Mouse (Mus musculus): ENCODE measurements around the gene Gabrb1.
A peak's percentile ranks its signal among the peaks of the same experiment; 100 is the strongest.

Gabrb1 gene

DNA sequence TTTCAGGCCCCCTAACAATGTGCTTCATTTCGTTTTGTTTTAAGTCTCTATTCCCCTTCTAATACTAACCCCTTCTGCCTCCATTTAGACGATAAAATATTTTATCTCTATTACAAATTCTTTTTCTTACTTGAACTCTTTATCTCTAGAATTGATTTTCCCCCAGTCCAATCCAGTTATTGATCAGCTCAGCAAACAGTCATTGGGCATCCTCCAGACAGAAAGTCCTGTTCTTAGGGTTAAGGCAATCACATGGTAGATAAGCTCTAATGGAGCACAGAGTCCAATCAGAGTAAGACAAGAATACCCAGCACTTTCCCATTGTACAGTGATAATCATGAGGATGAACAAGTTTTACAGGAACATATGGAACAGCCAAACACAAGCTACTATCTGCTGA is 172.4 kb downstream of the Gabrb1 start:
- DNase-seq = no peak

DNA sequence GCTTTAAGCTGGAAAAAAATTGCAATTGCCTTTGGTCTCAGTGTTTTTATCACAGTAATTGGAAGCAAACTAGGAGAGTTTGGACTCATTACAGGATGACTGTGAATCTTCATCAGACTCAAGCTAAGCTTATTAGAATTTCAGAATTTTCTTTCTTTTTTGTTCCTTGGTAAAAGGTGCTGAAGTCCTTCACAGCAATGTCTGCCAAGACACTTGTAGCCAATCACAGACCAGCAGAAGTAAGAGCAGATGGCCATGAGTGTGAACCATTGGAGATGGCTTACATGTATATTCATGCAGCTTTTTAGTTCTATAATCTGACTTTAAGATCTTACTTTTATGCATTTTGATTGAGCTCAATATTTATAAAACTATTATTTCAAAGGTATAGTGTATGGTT is 184.3 kb downstream of the Gabrb1 start:
- no peak for DNase-seq

DNA sequence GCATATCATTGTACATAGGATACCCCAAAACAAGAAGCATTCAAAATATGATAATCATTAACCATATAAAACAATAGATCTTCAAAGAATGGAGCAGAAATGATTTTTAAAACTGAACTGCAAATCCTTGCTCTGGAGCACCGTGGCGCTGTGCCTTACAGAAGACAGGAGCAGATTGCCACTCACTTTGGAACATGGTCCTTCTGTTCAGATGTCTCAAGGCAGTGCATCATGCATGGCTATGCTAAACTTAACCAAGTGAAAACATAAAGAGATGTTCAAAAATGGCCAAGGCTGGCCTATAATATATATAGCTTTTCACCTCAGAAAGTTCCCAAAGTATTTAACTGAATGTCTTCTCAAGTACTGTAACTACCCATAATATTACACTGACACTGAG is 240.3 kb downstream of the Gabrb1 start:
- no peak for DNase-seq

DNA sequence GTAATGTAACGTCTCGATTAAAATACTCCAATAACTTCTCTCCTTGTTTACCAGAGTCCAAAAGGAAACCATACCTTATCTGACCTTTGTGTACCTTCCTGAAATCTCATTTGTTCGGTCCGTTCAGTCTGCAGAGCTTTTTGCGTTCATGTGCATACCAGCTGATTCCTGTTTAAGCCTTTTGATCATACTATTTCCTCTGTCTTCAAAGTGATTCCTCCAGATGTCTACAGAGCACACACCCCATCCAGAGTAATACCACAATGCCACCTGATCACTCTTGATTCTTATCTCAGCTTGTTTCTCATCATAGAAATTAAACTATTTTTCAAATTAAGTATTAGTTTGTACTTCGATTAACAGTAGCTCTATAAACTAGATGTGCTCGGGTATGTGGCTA is 245.5 kb downstream of the Gabrb1 start:
- DNase-seq = no peak

DNA sequence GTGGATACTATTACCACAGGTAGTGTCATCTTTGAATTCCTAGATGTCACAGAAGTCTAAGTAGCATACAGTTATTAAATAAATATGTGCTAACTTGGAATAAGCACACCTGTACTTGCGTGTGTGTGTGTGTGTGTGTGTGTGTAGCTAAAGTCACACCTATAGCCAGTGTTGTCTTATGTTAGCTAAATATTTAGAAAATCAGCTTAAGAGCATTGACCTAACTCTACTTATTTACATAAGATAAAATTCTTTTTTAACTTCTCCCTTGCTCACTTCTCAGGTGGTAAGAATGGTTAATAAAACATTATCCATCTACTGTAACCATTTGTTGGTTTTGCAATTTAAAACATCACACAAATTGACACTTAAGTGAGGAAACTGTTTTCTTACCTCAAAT is 256.1 kb downstream of the Gabrb1 start:
- no peak for DNase-seq

DNA sequence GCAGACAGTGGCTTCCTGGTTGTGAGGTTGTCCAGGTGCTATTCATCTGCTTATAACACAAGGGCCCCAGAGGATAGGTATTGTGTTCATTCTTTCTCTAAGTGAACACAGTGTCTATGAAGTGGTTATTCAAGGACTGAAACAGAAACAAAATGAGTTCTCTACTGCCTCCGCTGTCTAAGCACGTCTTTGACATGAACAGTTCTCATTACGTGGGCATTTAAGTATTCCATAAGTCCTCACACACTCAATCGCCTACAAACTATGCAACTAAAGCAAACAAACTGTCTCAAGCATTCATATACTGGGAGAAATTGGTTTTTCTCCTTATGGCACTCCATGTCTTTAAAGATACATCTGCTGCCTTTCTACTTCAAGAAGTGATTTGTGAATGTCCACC is 257.8 kb downstream of the Gabrb1 start:
- no peak for DNase-seq

DNA sequence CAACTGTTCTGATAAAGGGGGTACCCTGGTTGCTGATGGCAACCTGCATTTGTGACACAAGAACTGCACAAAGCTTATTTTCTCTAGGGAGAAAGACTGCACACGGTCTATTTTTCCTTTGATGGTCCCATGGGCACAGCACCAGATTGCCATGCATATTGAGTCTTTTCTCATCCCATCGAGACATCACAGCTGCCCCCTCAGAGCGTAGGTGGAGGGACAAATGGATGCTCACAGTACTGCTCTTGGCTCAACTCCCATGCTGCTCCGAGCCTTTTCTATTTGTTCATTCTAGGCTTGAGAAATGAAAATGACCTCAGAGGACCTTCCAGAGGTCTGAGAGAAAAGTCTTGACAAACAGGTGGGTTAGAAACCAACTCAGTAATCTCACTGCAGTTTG is 259.3 kb downstream of the Gabrb1 start:
- DNase-seq = peak; percentile 9 to 20

DNA sequence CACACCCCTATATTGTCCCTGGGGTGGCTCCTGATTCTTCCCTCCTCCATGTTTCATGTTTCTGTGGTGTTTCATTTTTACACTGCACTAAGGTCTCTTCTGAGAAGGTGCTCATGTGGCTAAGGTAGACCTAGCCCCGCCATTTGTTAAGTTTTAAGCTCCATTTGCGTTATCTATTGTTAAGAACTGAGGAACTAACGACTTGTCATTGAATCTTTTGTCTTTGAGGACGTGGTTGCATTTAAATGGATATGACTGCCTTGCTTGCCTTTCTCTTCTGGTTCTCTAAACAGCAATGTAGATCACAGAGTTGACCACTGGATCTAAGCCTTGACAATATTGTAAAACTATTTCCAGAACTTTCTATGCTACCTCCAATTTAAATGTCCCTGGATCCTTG is 265.7 kb downstream of the Gabrb1 start:
- DNase-seq = no peak

DNA sequence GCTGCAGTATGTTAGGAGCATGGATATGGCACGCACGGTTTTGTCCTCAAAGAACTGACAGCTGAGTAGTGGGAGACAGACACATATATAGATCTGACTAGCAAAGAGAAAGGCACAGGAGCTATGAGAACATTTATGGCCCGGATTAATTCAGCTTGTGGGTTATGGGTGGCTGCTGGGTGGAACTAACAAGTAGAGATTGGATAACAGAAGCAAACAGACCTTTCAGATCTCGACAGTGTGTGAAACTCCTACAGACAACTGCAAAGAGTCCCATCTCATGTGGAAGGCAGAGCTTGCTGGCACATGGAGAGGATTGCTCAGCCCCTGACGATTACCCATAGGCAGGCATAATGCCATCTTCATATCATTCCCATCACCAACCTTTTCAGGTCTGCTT is 268.4 kb downstream of the Gabrb1 start:
- no peak for DNase-seq

DNA sequence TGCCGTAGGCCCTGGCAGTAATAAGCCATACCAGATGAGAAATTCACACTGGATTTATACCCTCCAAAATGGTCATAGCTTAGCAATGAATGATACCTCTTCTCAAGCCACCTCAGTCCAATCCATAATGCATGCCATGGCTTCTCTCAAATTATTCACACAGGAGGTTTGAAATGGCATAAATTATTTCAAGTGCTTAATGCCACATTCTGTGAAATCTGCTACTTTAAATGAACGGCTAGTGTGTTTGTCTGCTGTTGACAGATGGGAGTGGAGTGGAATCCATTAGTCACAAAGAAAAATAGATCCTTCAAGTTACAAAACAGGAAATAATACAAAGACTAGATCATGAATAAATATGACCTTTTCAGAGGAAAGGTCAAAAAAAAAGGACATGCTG is 272.1 kb downstream of the Gabrb1 start:
- no peak for DNase-seq

DNA sequence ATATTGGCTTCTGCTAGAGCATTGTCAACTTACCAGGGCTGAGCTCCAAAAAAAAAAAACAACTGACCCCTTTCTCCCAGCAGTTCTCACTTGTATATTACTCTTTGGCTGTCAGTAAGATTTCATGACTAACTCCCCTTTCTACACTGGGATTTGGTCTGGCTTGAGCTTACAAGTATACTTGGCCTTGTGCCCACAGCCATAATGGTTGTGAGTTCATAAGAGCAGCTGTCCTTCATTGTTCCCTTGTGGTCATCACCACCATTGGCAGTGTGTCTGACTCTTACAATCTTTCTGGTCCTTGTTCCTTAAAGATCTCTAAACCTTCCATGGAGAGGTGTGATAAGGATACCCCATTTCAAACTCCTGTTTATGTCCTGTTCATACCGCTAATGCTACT is 293.5 kb downstream of the Gabrb1 start:
- no peak for DNase-seq

DNA sequence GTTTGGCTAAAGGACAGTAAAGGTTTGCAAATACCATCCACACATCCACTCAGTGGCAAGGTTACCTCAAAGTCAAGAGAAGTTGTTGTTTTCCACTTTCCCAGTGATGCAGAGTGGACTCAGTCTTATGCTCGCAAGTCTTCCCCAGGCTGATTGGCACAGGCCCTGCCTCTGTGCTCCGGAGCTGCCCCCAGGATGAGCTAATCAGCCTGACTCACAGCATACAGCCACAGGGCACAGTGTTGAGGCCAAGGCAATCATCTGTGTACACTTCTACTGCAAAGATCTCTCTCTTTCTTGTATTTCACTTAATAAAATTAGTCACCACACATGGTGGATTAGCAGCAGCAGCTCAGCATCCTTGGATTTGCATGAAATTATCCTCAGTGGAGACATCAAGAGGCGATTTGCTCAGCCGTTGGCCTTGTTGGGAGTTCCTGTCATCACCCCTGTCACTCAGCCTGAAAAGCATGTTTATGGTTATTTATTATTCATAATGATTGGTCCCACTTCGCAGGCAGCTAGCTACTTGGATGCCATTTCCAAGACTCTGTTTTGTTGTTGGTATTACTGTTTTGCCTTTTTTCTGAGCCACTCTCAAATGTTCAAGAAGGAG is 297.3 kb downstream of the Gabrb1 start:
- no peak for DNase-seq

DNA sequence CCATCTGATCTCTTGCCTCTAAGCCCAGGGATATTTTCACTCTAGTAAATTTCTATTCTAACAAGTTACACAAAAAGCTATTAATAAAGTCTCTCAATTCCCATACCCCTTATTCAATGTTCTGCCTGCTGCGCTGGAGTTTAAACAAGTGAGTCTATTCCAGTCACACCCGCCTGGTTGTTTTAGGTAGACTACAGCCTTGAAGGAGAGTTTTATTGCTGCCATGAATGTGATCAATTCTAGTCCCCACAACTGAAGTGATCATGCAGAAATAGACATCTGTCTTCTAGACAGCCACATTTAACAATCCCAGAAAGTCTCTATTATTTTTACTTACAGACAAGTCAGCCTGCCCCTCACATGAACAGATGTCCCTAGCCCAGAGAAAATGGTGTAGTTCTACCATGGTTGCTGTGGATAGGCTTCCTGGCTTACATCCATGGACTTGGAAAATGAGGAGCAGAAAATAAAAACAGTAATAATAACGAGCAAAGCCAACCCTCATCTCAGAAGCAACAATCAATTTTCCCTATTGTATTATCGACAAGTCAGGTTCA is 307.0 kb downstream of the Gabrb1 start:
- DNase-seq = no peak

DNA sequence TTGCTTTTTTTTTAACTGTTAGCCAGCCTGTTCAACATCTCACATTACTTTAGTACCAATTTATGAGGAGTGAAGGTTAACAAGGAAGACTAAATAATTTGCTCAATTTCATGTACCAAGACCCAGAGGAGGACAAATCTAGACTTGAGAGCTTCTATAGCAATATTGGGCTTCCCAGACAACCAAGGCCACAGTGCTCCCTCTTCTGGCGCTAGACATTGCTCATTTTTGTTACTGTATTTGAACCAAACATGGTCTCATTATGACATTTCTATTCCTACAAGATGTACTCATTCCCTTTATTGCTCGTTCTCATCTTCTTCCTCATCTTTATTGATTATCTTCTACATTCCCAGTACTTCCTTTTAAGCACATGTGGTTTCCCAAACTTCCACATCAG is 307.6 kb downstream of the Gabrb1 start:
- no peak for DNase-seq

DNA sequence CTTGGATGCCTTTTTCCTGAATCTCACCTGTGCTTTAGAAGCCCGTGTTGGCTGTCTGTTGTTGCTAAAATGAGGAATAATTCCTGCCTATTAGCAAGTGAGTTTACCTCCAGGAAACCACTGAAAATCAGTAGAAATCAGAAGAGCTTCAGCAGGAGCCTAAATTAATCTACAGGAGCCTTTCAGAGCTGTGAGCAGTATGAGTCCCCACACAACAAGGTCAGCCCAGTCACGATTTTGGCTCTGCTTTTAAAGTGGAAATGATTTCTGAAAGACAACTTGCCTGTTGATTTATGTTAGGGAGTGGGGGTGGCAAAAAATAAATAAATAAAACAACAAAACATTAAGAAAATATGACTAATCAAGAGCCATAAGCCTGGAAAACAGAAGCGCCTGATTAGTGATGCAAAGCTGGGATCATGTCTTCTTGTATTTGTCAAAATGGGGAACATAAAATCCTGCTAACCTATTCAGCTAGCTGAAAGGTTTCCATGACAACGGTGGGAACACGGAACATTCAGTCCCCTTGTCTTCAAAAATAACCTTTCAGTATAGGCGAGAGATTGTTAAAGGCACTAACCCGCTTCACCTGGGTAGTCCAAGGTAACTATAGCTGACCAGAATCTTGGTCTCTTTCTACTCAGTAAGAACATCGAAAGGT is 312.4 kb downstream of the Gabrb1 start:
- DNase-seq = no peak

DNA sequence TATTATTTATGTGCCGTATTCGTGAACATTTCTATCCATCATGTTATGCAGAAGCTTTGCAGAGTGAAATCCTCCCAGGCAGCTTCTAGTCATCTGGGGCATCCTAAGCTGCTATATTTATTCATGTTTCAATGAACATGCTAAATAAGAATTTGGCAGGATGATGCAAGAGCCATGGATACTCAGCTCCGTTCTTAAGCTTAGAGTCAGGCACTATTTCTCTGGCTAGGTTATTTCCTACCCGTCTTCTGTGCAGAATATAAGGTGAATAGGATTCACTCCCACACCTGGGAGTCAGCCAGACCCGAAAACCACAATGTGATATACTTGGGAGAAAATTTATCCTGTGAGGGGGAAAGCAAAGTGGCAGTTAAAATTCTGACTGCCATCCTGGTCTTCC is 314.9 kb downstream of the Gabrb1 start:
- DNase-seq = no peak

DNA sequence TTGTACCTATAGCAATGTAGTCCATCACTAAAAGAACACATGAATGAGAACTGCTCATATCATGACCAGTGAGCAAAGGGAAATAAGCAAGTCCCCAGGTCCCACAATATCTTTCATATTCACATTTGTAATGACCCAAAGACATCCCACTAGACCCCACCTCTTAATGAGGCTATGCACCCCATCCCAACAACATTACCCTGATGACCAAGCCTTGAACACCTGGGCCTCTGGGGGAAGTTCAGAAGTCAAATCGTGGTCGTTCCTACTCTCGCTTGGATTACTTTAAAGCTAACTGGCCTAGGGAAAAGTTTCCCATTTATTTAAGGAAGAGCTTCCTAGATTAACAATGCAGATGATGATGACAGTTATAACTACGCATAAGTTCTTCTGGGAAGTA is 318.2 kb downstream of the Gabrb1 start:
- no peak for DNase-seq

DNA sequence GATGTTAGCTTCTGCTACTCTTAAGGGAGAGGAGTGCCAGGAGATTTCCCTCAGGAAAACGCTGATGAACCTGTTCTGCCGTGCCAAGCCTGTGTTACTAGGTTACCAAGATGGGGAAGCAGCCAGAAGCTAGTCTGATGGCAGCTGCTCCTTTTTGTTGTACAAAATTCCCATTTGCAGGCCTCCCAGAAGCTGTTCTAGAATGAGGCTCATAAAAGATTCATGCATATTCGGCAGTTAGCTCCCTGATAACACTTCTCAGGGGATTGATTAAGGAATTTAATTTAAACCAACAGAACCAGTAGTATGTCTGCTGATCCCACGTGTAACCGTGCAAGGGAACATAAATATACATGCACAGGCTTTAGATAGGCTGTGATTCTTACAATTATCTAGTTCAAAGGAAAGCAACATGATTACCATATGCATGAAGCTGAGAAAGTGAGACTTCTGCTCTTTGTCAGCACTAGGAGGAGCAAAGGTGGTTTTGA is 318.7 kb downstream of the Gabrb1 start:
- peak; percentile 51 to 60 for DNase-seq

DNA sequence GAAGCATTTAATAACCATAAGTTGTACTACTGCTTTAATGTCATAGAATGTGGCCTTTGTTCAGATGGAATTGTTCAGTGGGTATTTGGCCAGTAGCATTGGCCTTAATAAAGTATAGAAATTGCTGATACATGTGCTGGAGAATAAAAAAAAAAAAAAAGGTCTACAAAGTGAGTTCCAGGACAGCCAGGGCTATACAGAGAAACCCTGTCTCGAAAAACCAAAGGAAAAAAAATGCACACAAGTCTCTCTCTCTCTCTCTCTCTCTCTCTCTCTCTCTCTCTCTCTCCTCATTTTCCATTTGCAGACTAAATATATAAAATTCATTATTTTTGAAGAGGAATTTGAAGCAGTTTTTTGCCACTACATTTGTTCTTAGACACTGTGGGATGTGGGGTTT is 328.6 kb downstream of the Gabrb1 start:
- no peak for DNase-seq

DNA sequence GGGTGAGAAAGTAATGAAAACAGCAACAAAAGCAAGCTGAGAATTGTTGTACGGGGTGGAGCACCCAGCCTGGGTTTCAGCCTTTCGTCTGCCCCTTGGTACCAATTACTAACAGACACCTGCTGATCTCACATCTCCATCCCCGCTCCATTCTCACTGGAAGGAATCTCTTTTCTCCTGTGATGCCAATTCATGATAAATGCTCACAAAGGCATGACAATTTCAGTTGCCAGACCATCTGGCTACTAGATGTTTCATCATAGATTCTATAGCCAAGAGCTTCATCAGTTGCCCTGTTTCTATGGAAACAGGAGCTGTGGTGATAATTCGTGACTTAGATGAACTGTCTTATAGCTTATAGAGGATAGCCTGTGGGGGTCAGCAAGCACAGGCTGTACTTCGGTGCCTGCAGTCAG is 329.1 kb downstream of the Gabrb1 start:
- DNase-seq = peak; percentile 62 to 74

DNA sequence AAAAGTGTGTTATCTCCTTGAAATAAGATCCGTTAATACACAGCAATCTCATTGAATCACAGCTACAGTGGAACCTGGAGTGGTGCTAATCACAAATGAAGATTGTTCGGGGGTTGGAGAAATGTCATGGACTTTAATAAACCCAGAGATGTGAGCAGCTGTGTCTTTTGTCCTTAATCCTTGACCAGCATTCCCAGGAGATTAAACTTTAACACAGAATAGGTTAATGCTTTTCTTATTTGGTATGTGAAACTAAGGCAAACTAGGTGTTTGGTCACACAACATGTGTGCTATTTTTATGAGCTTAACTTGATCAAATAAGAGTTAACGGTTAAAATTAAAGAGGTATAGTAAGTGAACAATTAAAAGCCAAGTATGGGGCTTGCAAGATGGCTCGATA is 341.6 kb downstream of the Gabrb1 start:
- DNase-seq = no peak

DNA sequence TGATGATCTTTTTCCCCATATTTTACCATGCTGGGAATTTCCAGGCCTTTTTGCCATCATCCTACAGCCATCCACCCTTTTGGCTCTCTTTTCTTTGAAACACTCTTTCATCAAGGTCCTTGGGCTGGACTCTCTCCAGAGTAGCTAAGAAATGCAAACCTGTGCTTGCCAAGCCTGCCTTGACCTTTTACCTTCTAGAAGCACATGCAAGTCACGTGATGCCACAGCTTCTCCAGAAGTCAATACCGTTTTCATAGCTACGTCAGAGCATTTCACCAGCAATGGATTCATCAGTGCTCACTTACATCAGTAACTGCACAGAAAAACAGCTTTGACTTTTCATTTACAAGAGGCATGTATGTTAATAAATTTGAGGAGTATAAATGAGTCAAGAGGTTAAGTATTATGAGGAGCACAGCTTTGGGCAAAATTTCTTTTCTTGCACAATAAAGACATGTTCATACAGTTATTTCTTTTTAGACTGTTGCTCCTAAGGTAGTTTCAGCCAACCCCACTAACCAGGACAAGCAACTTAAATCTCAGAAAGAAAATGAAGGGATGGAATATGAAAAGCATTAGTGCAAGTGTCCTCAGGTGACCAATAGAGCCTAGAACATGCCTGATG is 346.0 kb downstream of the Gabrb1 start:
- no peak for DNase-seq

DNA sequence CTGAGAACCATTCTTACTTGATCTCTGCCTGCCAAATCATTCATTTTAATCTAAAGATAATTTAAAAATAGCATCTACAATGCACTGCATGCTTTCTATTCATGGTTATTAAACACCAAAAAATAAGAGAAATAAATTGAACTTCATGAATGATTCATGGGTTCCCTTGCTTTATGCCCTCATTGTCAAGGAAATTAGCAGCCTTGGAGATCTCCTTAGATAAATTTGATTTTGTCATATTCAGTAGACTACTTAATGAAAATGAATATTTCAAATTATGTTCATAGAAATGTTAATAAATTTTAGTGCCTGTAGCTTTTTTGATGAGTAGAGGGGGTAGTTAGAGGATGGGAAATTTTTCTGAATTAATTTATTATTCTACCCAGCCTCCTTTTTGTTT is 379.0 kb downstream of the Gabrb1 start:
- no peak for DNase-seq

All from cerebellum, adult 18-20 months (tissue).